Mouse (Mus musculus) hindbrain, embryonic 11.5 days (tissue): ENCODE measurements around the gene Mrps18b. TPM values are rescaled to one million over a fixed set of nuclear protein-coding genes. Genes with fewer than 3 reads are reported as not detected.

Experiments used
- ATAC-seq: fragments of 200-750 bp; cut with Nextera tagmentation; 2 replicates; pipeline ENCODE4 v1.8.0; 2017; ENCODE audit warnings: mild to moderate bottlenecking, moderate TSS enrichment, moderate library complexity; ENCODE audit not compliant: low FRiP score
- DNase-seq: peaks from one replicate; pipeline ENCODE4 v3.0.0-alpha.2; 2015; ENCODE audit warnings: low spot score
- H3K27ac ChIP-seq: fragments of 300-500 bp; sonication (generic); 2 replicates; pipeline ENCODE4 v1.5.1; 2014; ENCODE audit warnings: mild to moderate bottlenecking, low read depth, low read length
- H3K27me3 ChIP-seq: fragments of 300-500 bp; sonication (generic); 2 replicates; pipeline ENCODE4 v1.6.1; 2014; ENCODE audit warnings: mild to moderate bottlenecking, low read length, moderate library complexity, mixed read lengths; ENCODE audit not compliant: control insufficient read depth, insufficient read depth
- H3K36me3 ChIP-seq: fragments of 300-500 bp; sonication (generic); 2 replicates; pipeline ENCODE4 v1.6.1; 2014; ENCODE audit warnings: mild to moderate bottlenecking, low read length, moderate library complexity, mixed read lengths; ENCODE audit not compliant: control insufficient read depth, insufficient read depth
- H3K4me1 ChIP-seq: fragments of 300-500 bp; sonication (generic); replicated peaks from 2 replicates; pipeline ENCODE4 v1.6.1; 2014; ENCODE audit warnings: low read length, mixed read lengths; ENCODE audit not compliant: control insufficient read depth, insufficient read depth
- H3K4me2 ChIP-seq: fragments of 300-500 bp; sonication (generic); replicated peaks from 2 replicates; pipeline ENCODE4 v1.6.1; 2014; ENCODE audit warnings: mild to moderate bottlenecking, low read depth, low read length
- H3K4me3 ChIP-seq: fragments of 300-500 bp; sonication (generic); 2 replicates; pipeline ENCODE4 v1.5.1; 2014; ENCODE audit warnings: low read depth, low read length
- H3K9ac ChIP-seq: fragments of 300-500 bp; sonication (generic); 2 replicates; pipeline ENCODE4 v1.6.1; 2014; ENCODE audit warnings: low read depth, low read length
- H3K9me3 ChIP-seq: fragments of 300-500 bp; sonication (generic); 2 replicates; pipeline ENCODE4 v1.6.1; 2016; ENCODE audit warnings: low read length; ENCODE audit not compliant: control insufficient read depth
- WGBS: fragments of 180-500 bp; shearing (Covaris S2); extraction: QIAGEN DNeasy Blood & Tissue Kit; methylation state at CpG from one replicate; pipeline ENCODE4 v1.1.7; 2014; 5-methylcytosine and 5-hydroxymethylcytosine counted together
- polyA plus RNA-seq: library from polyadenylated mRNA; unstranded; fragments of >200 nt; fragmentation: Nextera tagmentation; extraction: Ambion mirVana; gene quantifications from 2 replicates; pipeline ENCODE4 v1.2.1, GENCODE M21; 2014

The Mrps18b gene
- polyA plus RNA-seq, 1 experiment from 2014 or later, result 67.4 TPM

DNA sequence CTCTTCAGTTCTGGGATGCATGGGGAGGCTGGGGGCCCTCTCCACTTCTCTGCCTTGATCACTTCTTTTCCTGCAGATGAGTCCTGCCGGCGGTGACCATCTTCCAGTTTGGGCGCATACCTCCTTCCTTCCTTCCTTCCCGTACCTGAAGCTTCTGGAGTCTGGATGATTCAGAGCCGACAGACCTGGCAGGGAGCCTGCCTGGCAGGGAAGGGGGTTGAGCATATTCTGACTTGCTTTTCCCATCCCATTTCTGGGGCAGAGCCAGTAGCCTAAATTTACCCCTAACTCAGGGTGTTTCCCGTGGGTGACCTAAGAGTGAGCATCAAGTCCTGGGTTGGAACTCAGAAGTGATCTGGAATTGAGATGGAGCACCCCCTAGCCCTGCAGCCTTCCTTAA lies 41.5 kb downstream of the Mrps18b start:
- Histone ChIP-seq H3K27ac (no peak overlapping the region), H3K4me1 (0 out of 2 replicates have a peak, but pooled peaks cover 3% of the 10 kb centered on the region), H3K9ac (no peak overlapping the region), H3K4me3 (no peak overlapping the region), H3K27me3 (no peaks in the 10 kb centered on the region), H3K9me3 (peaks cover 5% of the 10 kb centered on the region; the same call in 1 of the 2 replicates), H3K36me3 (peaks cover 5% of the 10 kb centered on the region), H3K4me2 (no peak overlapping the region)
- 92% methylated on average over 6 of the region's 6 CpGs for WGBS
- DNase-seq, result no peak
- no peak for ATAC-seq

DNA sequence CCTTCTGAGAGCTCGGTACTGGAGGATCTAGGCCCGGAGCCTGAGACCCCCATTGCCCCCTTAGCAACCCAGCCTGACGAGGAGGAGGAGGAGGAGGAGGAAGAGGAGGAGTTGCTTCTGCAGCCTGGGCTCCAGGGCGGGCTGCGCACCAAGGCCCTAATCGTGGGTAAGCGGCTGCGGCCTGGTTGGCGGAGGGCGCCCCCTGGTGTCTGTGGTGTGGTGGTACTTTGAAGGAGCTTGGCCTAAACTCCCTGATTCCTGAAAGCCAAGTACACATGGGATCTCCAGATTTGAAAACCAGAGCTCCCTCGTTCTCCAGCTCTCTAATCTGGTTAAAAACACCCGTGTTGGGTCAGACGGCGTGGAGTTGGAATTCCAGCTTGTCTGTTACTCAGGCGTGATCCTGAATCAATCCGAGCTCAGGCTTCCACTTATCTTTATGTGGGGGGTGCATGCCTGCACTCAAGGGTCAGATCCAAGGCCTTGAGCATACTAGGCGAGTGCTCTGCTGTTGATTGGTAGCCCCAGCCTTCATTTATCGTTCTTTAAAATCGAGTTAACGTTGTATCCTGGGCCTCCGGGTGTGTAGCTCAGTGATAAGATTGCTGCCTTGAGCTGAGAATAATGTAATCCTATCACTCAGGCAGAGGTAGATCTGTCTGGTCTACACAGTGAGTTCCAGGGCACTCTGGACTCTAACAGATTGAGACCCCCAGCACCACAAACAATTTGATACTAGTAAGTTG lies 42.2 kb downstream of the Mrps18b start:
- peak; percentile 49; the same call in 1 of the 2 replicates for ATAC-seq
- Histone ChIP-seq H3K4me3 (no peak overlapping the region), H3K36me3 (peaks cover 5% of the 10 kb centered on the region), H3K27me3 (no peaks in the 10 kb centered on the region), H3K27ac (no peak overlapping the region), H3K9ac (no peak overlapping the region), H3K4me2 (no peak overlapping the region), H3K4me1 (0 out of 2 replicates have a peak, but pooled peaks cover 3% of the 10 kb centered on the region), H3K9me3 (peaks cover 5% of the 10 kb centered on the region; the same call in 1 of the 2 replicates)
- WGBS, result 32% methylated on average over 21 of the region's 21 CpGs
- peak; percentile 91 for DNase-seq

DNA sequence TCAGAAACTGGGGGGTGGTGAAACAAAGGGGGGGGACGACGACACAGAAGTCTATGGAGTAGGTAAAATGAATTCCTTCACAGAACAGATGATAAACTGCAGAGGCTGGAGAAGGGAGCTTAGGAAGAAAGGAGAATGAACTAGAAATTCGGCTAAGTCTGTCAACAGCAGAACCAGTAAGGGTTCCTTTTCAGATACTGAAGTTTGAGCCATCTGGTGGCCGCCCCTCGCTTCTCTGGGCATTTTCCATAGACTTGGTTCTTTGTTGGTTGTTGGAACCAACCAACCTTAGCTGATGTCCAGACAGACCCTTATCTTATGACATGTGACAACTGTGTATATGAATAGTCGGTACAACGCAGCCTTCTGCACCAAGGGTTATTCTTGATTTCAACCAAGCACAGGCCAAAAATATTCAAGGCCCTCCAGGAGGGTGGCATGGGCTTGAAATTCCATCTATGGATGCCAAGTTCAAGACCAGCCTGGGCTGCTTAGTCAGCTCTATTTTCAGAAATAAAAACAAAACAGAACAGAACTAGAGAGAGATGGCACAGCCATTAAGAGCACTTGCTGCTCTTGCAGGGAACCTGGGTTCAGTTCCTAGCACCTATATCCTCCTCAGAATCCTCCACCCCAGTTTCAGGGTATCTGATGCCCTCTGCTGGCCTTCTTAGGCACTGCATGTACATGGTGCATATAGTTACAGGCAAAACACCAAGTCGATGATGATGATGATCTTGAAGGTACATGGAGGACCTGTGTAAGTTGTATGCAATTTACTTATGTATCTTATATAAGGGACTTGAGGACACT lies 45.1 kb downstream of the Mrps18b start:
- Histone ChIP-seq H3K4me1 (peaks cover 10% of the 10 kb centered on the region), H3K27me3 (no peaks in the 10 kb centered on the region), H3K4me2 (peak overlapping the region; percentile 98), H3K4me3 (peak overlapping the region; percentile 54), H3K36me3 (peaks cover 5% of the 10 kb centered on the region), H3K9ac (no peak overlapping the region), H3K9me3 (peaks cover 5% of the 10 kb centered on the region; the same call in 1 of the 2 replicates), H3K27ac (no peak overlapping the region)
- WGBS, result 87% methylated on average over 8 of the region's 8 CpGs
- peak; percentile 45 for DNase-seq
- ATAC-seq, result no peak

DNA sequence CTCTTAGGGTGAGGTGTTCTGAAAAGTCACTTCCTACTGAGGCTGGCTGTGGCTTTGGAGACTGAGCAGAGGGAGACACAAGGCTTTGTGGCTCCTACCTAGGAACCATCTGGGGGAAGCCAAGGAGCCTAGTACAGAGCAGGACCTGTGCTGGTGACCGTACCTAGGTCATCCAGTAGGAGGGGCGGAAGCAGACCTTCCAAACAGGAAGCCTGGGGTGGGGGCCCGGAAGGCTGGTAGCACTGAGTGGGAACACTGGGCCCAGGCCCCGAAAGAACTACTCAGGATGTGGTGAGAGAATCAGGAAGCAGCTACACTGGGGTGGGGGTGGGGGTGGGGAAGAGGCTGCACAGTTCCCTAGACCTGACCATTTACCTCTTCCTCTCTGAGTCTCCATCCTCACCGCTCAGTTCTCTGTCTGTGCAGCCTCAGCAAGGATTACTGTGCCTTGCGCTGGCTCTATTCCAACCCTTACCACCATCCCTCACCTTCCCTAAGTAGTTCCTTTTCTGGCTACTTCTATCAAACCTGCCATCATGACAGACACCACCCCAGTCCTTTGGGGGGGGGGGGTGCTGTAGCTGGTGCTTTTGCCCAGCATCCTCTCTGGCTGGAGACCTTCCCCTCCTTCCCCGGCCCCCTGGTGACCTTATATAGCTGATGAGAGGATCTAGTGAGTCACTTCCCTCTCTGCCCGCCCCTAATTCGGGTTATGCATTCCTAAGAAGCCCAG lies 45.9 kb downstream of the Mrps18b start:
- peak overlapping the region; percentile 54 for H3K4me3 ChIP-seq
- peak overlapping the region; percentile 32; the same call in 1 of the 2 replicates for H3K9ac ChIP-seq
- H3K4me1 ChIP-seq, result peaks cover 10% of the 10 kb centered on the region
- H3K27ac ChIP-seq, result no peak overlapping the region; the same call in 1 of the 2 replicates
- peaks cover 5% of the 10 kb centered on the region; the same call in 1 of the 2 replicates for H3K9me3 ChIP-seq
- DNase-seq (peak; percentile 17), ATAC-seq (no peak)
- H3K27me3 ChIP-seq, result no peaks in the 10 kb centered on the region
- peaks cover 5% of the 10 kb centered on the region for H3K36me3 ChIP-seq
- 73% methylated on average over 9 of the region's 9 CpGs for WGBS
- peak overlapping the region; percentile 98 for H3K4me2 ChIP-seq

DNA sequence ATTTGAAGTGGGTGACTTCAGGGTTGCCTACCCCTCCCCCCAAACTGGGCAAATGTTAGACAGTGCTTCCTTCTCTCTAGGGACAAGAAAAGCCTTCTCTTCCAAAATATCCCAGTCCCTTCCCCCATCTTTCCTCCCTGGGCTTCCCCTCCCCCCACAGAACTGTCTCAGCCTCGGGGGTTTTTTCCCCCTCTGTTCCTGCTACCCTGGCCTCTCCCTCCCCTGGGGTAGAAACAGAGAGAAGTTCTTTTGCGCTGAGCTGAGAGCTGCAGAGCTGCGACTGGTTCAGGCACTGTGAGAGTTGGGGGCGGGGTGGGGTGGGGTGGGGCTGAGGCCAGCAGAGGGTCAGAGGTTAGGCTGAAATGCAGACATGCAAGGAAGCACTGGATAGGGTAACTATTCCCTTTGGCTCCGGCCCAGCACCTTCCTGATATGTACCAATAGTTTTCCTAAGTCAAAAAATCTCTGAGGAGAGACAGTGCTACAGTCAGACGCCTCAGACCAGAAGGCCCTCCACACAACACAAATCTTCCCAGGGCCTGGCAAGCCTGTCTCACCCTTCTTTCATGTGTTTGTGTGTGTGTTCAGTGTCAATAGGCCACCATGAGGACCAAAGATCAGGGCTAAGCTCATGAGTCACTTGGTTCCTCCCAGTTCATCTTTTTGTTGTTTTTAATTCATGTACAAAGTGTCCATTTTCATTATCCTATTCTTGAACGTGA lies 46.7 kb downstream of the Mrps18b start:
- Histone ChIP-seq H3K4me1 (peaks cover 10% of the 10 kb centered on the region), H3K27ac (peak overlapping the region; percentile 56; the same call in 1 of the 2 replicates), H3K9ac (peak overlapping the region; percentile 87), H3K4me2 (peak overlapping the region; percentile 98), H3K4me3 (peak overlapping the region; percentile 54), H3K36me3 (peaks cover 5% of the 10 kb centered on the region), H3K9me3 (peaks cover 5% of the 10 kb centered on the region; the same call in 1 of the 2 replicates), H3K27me3 (no peaks in the 10 kb centered on the region)
- ATAC-seq (no peak), DNase-seq (peak; percentile 39)
- WGBS, result 6% methylated on average over 7 of the region's 7 CpGs

DNA sequence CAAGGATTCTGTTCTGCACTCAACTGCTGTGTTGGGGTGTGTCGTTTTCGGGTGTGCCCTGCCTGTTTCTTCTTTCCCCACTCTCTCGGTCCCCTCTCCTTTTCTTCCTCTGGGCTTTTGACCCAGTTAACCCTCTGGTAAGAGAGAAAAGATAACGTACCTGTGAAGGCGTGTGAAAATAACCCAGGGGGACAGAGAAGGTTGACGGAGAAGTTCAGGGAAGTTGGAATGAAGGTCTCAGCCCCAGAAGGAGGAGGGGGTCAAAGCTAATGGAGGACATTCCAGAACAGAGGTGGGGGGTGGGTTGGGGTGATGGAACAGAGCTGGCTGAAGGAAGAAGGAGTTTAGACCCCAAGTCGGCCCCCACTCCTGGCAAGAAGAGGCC lies 47.2 kb downstream of the Mrps18b start:
- no peaks in the 10 kb centered on the region for H3K27me3 ChIP-seq
- peak overlapping the region; percentile 98 for H3K4me2 ChIP-seq
- H3K9me3 ChIP-seq, result peaks cover 5% of the 10 kb centered on the region; the same call in 1 of the 2 replicates
- H3K36me3 ChIP-seq, result peaks cover 5% of the 10 kb centered on the region
- H3K4me1 ChIP-seq, result peaks cover 10% of the 10 kb centered on the region
- DNase-seq, result peak; percentile 13
- H3K4me3 ChIP-seq, result peak overlapping the region; percentile 54
- H3K27ac ChIP-seq, result peak overlapping the region; percentile 56; the same call in 1 of the 2 replicates
- H3K9ac ChIP-seq, result peak overlapping the region; percentile 87
- ATAC-seq, result no peak
- 4% methylated on average over 7 of the region's 7 CpGs for WGBS

DNA sequence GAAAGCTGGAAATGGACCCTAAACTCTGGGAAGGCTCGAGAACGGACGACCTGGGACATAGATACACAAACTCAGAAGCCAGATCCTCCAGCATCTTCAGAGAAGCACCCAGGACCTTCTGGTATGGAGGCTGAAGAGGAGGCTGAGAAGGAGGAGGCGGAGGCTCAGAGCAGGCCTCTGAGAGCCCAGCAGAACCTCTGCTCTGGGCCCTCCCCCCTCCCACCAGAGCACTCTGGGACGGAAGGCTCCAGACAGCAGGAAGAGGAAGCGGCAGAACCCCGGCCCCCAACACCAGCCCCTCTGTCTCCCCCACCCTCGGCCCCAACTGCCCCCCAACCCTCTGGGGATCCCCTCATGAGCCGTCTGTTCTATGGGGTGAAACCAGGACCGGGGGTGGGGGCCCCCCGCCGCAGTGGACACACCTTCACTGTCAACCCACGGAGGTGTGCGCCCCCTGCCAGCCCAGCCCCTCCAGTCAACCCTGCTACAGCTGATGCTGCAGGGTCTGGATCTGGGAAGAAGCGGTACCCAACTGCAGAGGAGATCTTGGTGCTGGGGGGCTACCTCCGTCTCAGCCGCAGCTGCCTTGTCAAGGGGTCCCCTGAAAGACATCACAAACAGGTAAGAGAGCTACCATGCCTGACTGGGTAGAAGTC lies 47.9 kb downstream of the Mrps18b start:
- Histone ChIP-seq H3K4me2 (peak overlapping the region; percentile 98), H3K9me3 (peaks cover 5% of the 10 kb centered on the region; the same call in 1 of the 2 replicates), H3K27ac (peak overlapping the region; percentile 51; the same call in 1 of the 2 replicates), H3K4me3 (peak overlapping the region; percentile 54), H3K9ac (peak overlapping the region; percentile 87), H3K36me3 (peaks cover 5% of the 10 kb centered on the region), H3K4me1 (peaks cover 8% of the 10 kb centered on the region), H3K27me3 (no peaks in the 10 kb centered on the region)
- WGBS, result 42% methylated on average over 16 of the region's 17 CpGs
- ATAC-seq (no peak), DNase-seq (peak; percentile 18)
